Mouse (Mus musculus) cerebellum, adult 2 months (tissue): Measurements from ENCODE around the gene Lcn8. TPM values are rescaled to one million over a fixed set of nuclear protein-coding genes. Genes with fewer than 3 reads are reported as not detected.
A peak's percentile ranks its signal among the peaks of the same experiment; 100 is the strongest.

ENCODE experiments used
- DNase-seq, 2 experiments: peaks; one replicate each; pipeline ENCODE4 v3.0.0; 2021
- H3K27ac ChIP-seq: fragments of 200-500 bp; 2 replicates; pipeline ENCODE4 v1.5.1; 2012; ENCODE audit warnings: low read length, control low read depth, inconsistent platforms; ENCODE audit not compliant: insufficient read depth
- H3K27me3 ChIP-seq: fragments of 200-500 bp; 2 replicates; pipeline ENCODE4 v1.6.1; 2012; ENCODE audit warnings: inconsistent platforms, mild to moderate bottlenecking, low read length, moderate library complexity; ENCODE audit not compliant: control insufficient read depth, insufficient read depth
- H3K4me1 ChIP-seq: fragments of 200-500 bp; 2 replicates; pipeline ENCODE4 v1.6.1; 2011; ENCODE audit warnings: low read length; ENCODE audit not compliant: control insufficient read depth, insufficient read depth
- H3K4me3 ChIP-seq: fragments of 200-500 bp; replicated peaks from 2 replicates; pipeline ENCODE3; 2011; ENCODE audit warnings: mild to moderate bottlenecking, low read depth, low read length, control low read depth; ENCODE audit not compliant: insufficient read depth
- CTCF ChIP-seq: fragments of 200-500 bp; IDR thresholded peaks from 2 replicates; pipeline ENCODE4 v1.5.1; 2011; ENCODE audit warnings: low read depth, mild to moderate bottlenecking, control low read depth, low read length, moderate library complexity, borderline replicate concordance; ENCODE audit not compliant: insufficient read depth
- POLR2A ChIP-seq: fragments of 200-500 bp; IDR thresholded peaks from 2 replicates; pipeline ENCODE4 v1.6.1; 2011; ENCODE audit warnings: low read length, control low read depth, borderline replicate concordance; ENCODE audit not compliant: insufficient read depth
- WGBS: fragments of 180-500 bp; shearing (Covaris S2); methylation state at CpG from one replicate; pipeline ENCODE4 v1.1.7; 2018; 5-methylcytosine and 5-hydroxymethylcytosine counted together
- polyA plus RNA-seq: library from polyadenylated mRNA; depleted of rRNA; stranded (reverse); fragments of >200 nt; gene quantifications from 2 replicates; pipeline ENCODE4 v1.2.3, GENCODE M21; 2012

Lcn8 gene
- polyA plus RNA-seq, 1 experiment, result not detected

DNA sequence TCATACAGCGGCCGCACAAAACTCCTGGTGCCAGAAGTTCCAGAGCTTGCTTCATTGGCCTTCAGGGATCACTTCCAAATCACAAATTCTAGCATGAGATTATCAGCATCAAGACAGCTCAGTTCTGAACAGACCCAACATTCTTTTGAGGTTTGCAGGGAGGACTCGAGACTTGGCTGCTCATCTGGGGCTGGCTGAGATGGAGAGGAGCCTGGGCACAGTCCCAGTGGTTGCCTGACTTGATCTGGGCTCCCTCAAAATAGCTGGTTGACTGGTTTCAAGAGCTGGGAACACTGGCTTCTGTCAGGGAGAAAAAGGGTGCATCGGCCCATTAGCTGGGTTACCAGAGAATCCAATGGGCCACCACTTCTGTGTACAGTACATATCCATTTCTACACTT is 3.8 kb downstream of the Lcn8 start:
- Histone ChIP-seq H3K27me3 (no peaks in the 10 kb centered on the region), H3K4me3 (no peak overlapping the region), H3K27ac (no peak overlapping the region), H3K4me1 (peaks cover 10% of the 10 kb centered on the region)
- peak; percentile 23 to 25 for DNase-seq
- TF ChIP-seq POLR2A (no peak), CTCF (no peak)
- 89% methylated on average over 4 of the region's 4 CpGs for whole genome bisulfite sequencing

DNA sequence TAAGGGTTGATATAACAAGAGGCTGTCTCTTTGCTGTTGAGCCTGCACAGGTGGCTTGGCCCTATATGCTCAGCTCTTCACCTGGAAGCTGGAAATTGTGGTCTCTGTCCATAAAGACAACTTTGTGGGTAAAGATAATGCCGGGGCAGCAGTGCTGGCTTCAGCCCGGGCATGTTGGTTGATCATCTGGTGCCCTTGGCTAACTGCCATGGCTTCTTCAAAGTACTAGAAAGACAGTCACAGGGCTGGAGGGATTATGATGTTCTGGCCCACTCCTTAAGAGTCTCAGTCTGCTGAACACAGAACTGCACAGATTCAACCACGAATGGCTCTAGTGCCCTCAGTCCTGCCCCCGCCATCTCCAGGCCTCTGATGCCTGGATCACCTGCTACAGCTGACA is 4.3 kb downstream of the Lcn8 start:
- DNase-seq, result peak; percentile 46 to 52
- Histone ChIP-seq H3K4me3 (no peak overlapping the region), H3K4me1 (peaks cover 12% of the 10 kb centered on the region), H3K27ac (no peak overlapping the region), H3K27me3 (no peaks in the 10 kb centered on the region)
- 32% methylated on average over 4 of the region's 4 CpGs for WGBS
- TF ChIP-seq CTCF, result no peak
- TF ChIP-seq POLR2A, result no peak

GRCm38 (mm10) chr2:25657652-25658051 is 4.7 kb downstream of the Lcn8 start, which contains the start of gene Lcn5:
Gene Lcn5, plus strand, starts transcription at chr2:25657952.
- Histone ChIP-seq H3K27me3 (no peaks in the 10 kb centered on the region), H3K4me1 (peaks cover 12% of the 10 kb centered on the region), H3K4me3 (no peak within 1 kb of the TSS), H3K27ac (no peak within 1 kb of the TSS)
- no peak for DNase-seq
- TF ChIP-seq POLR2A (no peak), CTCF (no peak)

DNA sequence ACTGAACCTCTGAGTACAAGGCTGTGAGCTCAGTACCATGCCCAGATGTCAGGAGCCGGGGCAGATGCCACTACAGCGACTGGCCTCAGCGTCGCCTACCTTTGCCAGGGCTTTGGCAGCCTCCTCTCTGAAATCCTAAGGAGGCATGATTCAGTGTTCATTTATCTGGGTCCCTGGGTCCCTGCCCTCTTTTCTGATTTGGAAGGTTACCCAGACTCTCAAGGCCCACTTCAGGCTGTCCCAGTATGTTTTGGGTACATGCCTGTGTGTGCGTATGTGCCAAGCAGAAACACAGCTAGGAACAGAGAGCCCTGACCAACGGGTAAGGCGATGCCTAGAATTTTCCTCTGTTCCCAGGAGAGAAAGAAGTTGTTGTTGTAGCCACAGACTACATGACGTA is 7.4 kb downstream of the Lcn8 start:
- no peak for TF ChIP-seq CTCF
- TF ChIP-seq POLR2A, result no peak
- 66% methylated on average over 8 of the region's 8 CpGs for WGBS
- DNase-seq, result no peak
- Histone ChIP-seq H3K4me1 (peaks cover 12% of the 10 kb centered on the region), H3K4me3 (no peak overlapping the region), H3K27me3 (no peaks in the 10 kb centered on the region), H3K27ac (no peak overlapping the region)

DNA sequence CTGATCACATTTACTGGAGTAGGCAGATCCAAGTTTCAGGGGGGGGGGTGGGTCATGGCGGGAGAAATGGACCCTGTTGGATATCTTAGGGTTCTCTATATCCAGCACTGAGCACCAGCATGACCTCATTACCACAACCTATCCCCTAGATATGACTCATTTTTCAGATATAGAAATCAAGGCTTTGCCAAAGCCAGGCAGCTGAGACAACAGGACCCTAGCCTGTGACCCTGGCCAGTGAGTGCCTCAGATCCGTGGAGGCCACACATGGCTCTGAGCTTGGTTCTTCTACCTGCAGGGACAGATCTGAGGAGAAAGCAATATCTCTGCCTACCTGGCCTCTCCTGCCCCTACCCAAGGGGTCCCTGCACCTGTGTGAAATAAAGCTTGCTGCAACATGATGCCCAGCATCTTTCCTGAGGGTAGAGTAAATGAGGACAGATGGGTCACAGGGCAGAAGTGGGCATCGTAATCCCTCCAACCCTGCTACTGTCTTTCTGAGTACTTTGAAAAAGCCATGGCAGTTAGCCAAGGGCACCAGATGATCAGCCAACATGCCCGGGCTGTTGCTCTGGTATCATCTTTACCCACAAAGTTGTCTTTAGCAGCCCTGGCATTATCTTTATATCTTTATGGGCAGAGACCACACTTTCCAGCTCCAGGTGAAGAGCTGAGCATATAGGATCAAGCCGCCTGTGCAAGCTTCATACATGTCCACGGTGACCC is 8.5 kb downstream of the Lcn8 start:
- Histone ChIP-seq H3K27me3 (no peaks in the 10 kb centered on the region), H3K4me1 (peaks cover 12% of the 10 kb centered on the region), H3K4me3 (no peak overlapping the region), H3K27ac (no peak overlapping the region)
- DNase-seq, result no peak
- 50% methylated on average over 6 of the region's 6 CpGs for WGBS
- no peak for TF ChIP-seq CTCF
- TF ChIP-seq POLR2A, result no peak

- peaks cover 7% of the 10 kb centered on the region; the same call in 1 of the 2 replicates for H3K4me1 ChIP-seq
- H3K27ac ChIP-seq, result no peak overlapping the region
- DNase-seq, result peak; percentile 23 to 38
- TF ChIP-seq CTCF, result peak; percentile 72
- TF ChIP-seq POLR2A, result no peak
- H3K4me3 ChIP-seq, result no peak overlapping the region
- no peaks in the 10 kb centered on the region for H3K27me3 ChIP-seq
- WGBS, result 50% methylated on average over 1 of the region's 1 CpGs
Observed at GRCm38 (mm10) chr2:25663511-25663910, 10.6 kb downstream of the Lcn8 start.

- DNase-seq, result no peak
- Histone ChIP-seq H3K27me3 (no peaks in the 10 kb centered on the region), H3K4me3 (no peak overlapping the region), H3K27ac (no peak overlapping the region), H3K4me1 (peaks cover 7% of the 10 kb centered on the region; the same call in 1 of the 2 replicates)
- no peak for TF ChIP-seq POLR2A
- no peak for TF ChIP-seq CTCF
- 61% methylated on average over 5 of the region's 5 CpGs for WGBS
Observed at GRCm38 (mm10) chr2:25664125-25664524, 11.2 kb downstream of the Lcn8 start.

GRCm38 (mm10) chr2:25666516-25666915 is 13.6 kb downstream of the Lcn8 start:
- TF ChIP-seq POLR2A, result no peak
- TF ChIP-seq CTCF, result no peak
- WGBS, result 71% methylated on average over 1 of the region's 1 CpGs
- Histone ChIP-seq H3K4me1 (peaks cover 4% of the 10 kb centered on the region; the same call in 1 of the 2 replicates), H3K27ac (no peak overlapping the region), H3K27me3 (no peaks in the 10 kb centered on the region), H3K4me3 (no peak overlapping the region)
- DNase-seq, result no peak
